Mouse (Mus musculus) neural tube, embryonic 13.5 days (tissue): ENCODE results near the gene Eef2kmt. TPM values are rescaled to one million over a fixed set of nuclear protein-coding genes. Genes with fewer than 3 reads are reported as not detected.
A peak's percentile ranks its signal among the peaks of the same experiment; 100 is the strongest.
"Not testable (repeated sequence)": the region's sequence is repeated elsewhere in the genome, so short reads cannot be mapped to it uniquely, and the experiment has no call there.

Source experiments
- ATAC-seq: fragments of 200-750 bp; cut with Nextera tagmentation; 2 replicates; pipeline ENCODE4 v1.8.0; 2017; ENCODE audit warnings: low read depth, mild to moderate bottlenecking, moderate TSS enrichment, moderate library complexity
- H3K27ac ChIP-seq: fragments of 300-500 bp; sonication (generic); replicated peaks from 2 replicates; pipeline ENCODE4 v1.5.1; 2015; ENCODE audit warnings: moderate library complexity, mild to moderate bottlenecking, inconsistent platforms
- H3K27me3 ChIP-seq: fragments of 300-500 bp; sonication (generic); 2 replicates; pipeline ENCODE4 v1.6.1; 2015; ENCODE audit warnings: mild to moderate bottlenecking, inconsistent platforms
- H3K36me3 ChIP-seq: fragments of 300-500 bp; sonication (generic); 2 replicates; pipeline ENCODE4 v1.6.1; 2015; ENCODE audit warnings: mild to moderate bottlenecking, inconsistent platforms
- H3K4me1 ChIP-seq: fragments of 300-500 bp; sonication (generic); replicated peaks from 2 replicates; pipeline ENCODE4 v1.6.1; 2015; ENCODE audit warnings: inconsistent platforms
- H3K4me2 ChIP-seq: fragments of 300-500 bp; sonication (generic); 2 replicates; pipeline ENCODE4 v1.6.1; 2015; ENCODE audit warnings: inconsistent platforms, mild to moderate bottlenecking, moderate library complexity
- H3K4me3 ChIP-seq: fragments of 300-500 bp; sonication (generic); 2 replicates; pipeline ENCODE4 v1.5.1; 2015; ENCODE audit warnings: mild to moderate bottlenecking, inconsistent platforms
- H3K9ac ChIP-seq: fragments of 300-500 bp; sonication (generic); 2 replicates; pipeline ENCODE4 v1.6.1; 2015; ENCODE audit warnings: moderate library complexity, mild to moderate bottlenecking, inconsistent platforms
- H3K9me3 ChIP-seq: fragments of 300-500 bp; sonication (generic); 2 replicates; pipeline ENCODE4 v1.6.1; 2016; ENCODE audit warnings: inconsistent platforms
- WGBS: fragments of 180-500 bp; shearing (Covaris S2); methylation state at CpG from one replicate; pipeline ENCODE4 v1.1.7; 2015; 5-methylcytosine and 5-hydroxymethylcytosine counted together
- polyA plus RNA-seq: library from polyadenylated mRNA; unstranded; fragments of >200 nt; fragmentation: Nextera tagmentation; extraction: Ambion mirVana; gene quantifications from 2 replicates; pipeline ENCODE4 v1.2.1, GENCODE M21; 2015

Gene Eef2kmt
- polyA plus RNA-seq, 1 experiment from 2014 or later, result 8.8 TPM

GRCm38 (mm10) chr16:5252260-5252659 lies 3.5 kb downstream of the Eef2kmt start:
- WGBS, result 90% methylated on average over 2 of the region's 2 CpGs
- Histone ChIP-seq H3K27ac (no peak overlapping the region), H3K4me3 (no peak overlapping the region), H3K9ac (no peak overlapping the region), H3K4me1 (peaks cover 15% of the 10 kb centered on the region), H3K9me3 (no peaks in the 10 kb centered on the region), H3K27me3 (no peaks in the 10 kb centered on the region), H3K36me3 (peaks cover 25% of the 10 kb centered on the region), H3K4me2 (no peak overlapping the region)
- no peak for ATAC-seq

GRCm38 (mm10) chr16:5250891-5251290 lies 4.9 kb downstream of the Eef2kmt start:
- no peak overlapping the region for H3K9ac ChIP-seq
- no peak overlapping the region for H3K4me3 ChIP-seq
- no peak overlapping the region for H3K27ac ChIP-seq
- WGBS, result 92% methylated on average over 3 of the region's 3 CpGs
- H3K4me2 ChIP-seq, result no peak overlapping the region
- ATAC-seq, result no peak
- H3K9me3 ChIP-seq, result no peaks in the 10 kb centered on the region
- peaks cover 15% of the 10 kb centered on the region for H3K4me1 ChIP-seq
- no peaks in the 10 kb centered on the region for H3K27me3 ChIP-seq
- peaks cover 34% of the 10 kb centered on the region for H3K36me3 ChIP-seq

- Histone ChIP-seq H3K4me1 (no peaks in the 10 kb centered on the region), H3K36me3 (peaks cover 88% of the 10 kb centered on the region), H3K9ac (no peak overlapping the region), H3K4me2 (no peak overlapping the region), H3K27me3 (no peaks in the 10 kb centered on the region), H3K4me3 (no peak overlapping the region), H3K9me3 (no peaks in the 10 kb centered on the region), H3K27ac (no peak overlapping the region)
- ATAC-seq, result peak; percentile 74; the same call in 1 of the 2 replicates
- 46% methylated on average over 7 of the region's 7 CpGs for WGBS
Observed at GRCm38 (mm10) chr16:5244411-5244810, 11.4 kb downstream of the Eef2kmt start.

- 88% methylated on average over 6 of the region's 6 CpGs for WGBS
- Histone ChIP-seq H3K36me3 (peaks cover 86% of the 10 kb centered on the region), H3K4me1 (no peaks in the 10 kb centered on the region), H3K27ac (no peak overlapping the region), H3K9me3 (no peaks in the 10 kb centered on the region), H3K27me3 (no peaks in the 10 kb centered on the region), H3K9ac (no peak overlapping the region), H3K4me2 (no peak overlapping the region), H3K4me3 (no peak overlapping the region)
- ATAC-seq, result no peak
Observed at GRCm38 (mm10) chr16:5242882-5243281, 12.9 kb downstream of the Eef2kmt start.

- Histone ChIP-seq H3K27me3 (no peaks in the 10 kb centered on the region), H3K4me3 (no peak overlapping the region), H3K4me2 (no peak overlapping the region), H3K9me3 (no peaks in the 10 kb centered on the region), H3K9ac (no peak overlapping the region), H3K4me1 (no peaks in the 10 kb centered on the region), H3K27ac (no peak overlapping the region), H3K36me3 (peaks cover 80% of the 10 kb centered on the region)
- no peak for ATAC-seq
- 97% methylated on average over 4 of the region's 4 CpGs for WGBS
Observed at GRCm38 (mm10) chr16:5242355-5242754, 13.4 kb downstream of the Eef2kmt start.

- Histone ChIP-seq H3K27ac (peak within 1 kb of the TSS; percentile 73), H3K9me3 (no peaks in the 10 kb centered on the region), H3K9ac (peak within 1 kb of the TSS; percentile 87), H3K4me3 (peak within 1 kb of the TSS; percentile 91), H3K4me2 (peak within 1 kb of the TSS; percentile 89), H3K27me3 (no peaks in the 10 kb centered on the region; the same call in 1 of the 2 replicates), H3K4me1 (peaks cover 19% of the 10 kb centered on the region), H3K36me3 (0 out of 2 replicates have a peak, but pooled peaks cover 8% of the 10 kb centered on the region)
- WGBS, result 2% methylated on average over 47 of the region's 47 CpGs
- ATAC-seq, result peak; percentile 94
Observed at GRCm38 (mm10) chr16:5233418-5234313, 22.1 kb downstream of the Eef2kmt start, which contains the start of gene Alg1. TSS of gene Alg1 (plus strand) at chr16:5233621.

- Histone ChIP-seq H3K4me3 (peak overlapping the region; percentile 91), H3K27me3 (no peaks in the 10 kb centered on the region; the same call in 1 of the 2 replicates), H3K4me2 (peak overlapping the region; percentile 89), H3K36me3 (0 out of 2 replicates have a peak, but pooled peaks cover 5% of the 10 kb centered on the region), H3K27ac (no peak overlapping the region), H3K9me3 (no peaks in the 10 kb centered on the region), H3K9ac (no peak overlapping the region), H3K4me1 (peaks cover 19% of the 10 kb centered on the region)
- peak; percentile 34; the same call in 1 of the 2 replicates for ATAC-seq
- WGBS, result 71% methylated on average over 4 of the region's 4 CpGs
Observed at GRCm38 (mm10) chr16:5232982-5233381, 22.8 kb downstream of the Eef2kmt start.

- H3K4me1 ChIP-seq, H3K4me3 ChIP-seq, H3K27ac ChIP-seq, H3K9me3 ChIP-seq, H3K4me2 ChIP-seq, H3K36me3 ChIP-seq, H3K9ac ChIP-seq, ATAC-seq, H3K27me3 ChIP-seq: not testable (repeated sequence)
- 83% methylated on average over 3 of the region's 3 CpGs for WGBS
Observed at GRCm38 (mm10) chr16:5228103-5228502, 27.7 kb downstream of the Eef2kmt start.

GRCm38 (mm10) chr16:5227501-5227900 lies 28.3 kb downstream of the Eef2kmt start:
- H3K27me3 ChIP-seq, H3K36me3 ChIP-seq, H3K9ac ChIP-seq, H3K4me1 ChIP-seq, H3K4me2 ChIP-seq, H3K9me3 ChIP-seq, ATAC-seq, H3K27ac ChIP-seq, H3K4me3 ChIP-seq: not testable (repeated sequence)
- WGBS, result 86% methylated on average over 19 of the region's 19 CpGs

GRCm38 (mm10) chr16:5226534-5226933 lies 29.2 kb downstream of the Eef2kmt start:
- H3K27me3 ChIP-seq, ATAC-seq, H3K4me1 ChIP-seq, H3K27ac ChIP-seq, H3K4me2 ChIP-seq, H3K9me3 ChIP-seq, H3K36me3 ChIP-seq, H3K4me3 ChIP-seq, H3K9ac ChIP-seq: not testable (repeated sequence)
- WGBS, result 15% methylated on average over 1 of the region's 1 CpGs

GRCm38 (mm10) chr16:5222140-5222539 lies 33.6 kb downstream of the Eef2kmt start, which contains the start of gene AU021092:
TSS of gene AU021092 (minus strand) at chr16:5222299.
- 73% methylated on average over 6 of the region's 6 CpGs for WGBS
- Histone ChIP-seq H3K4me1 (no peaks in the 10 kb centered on the region), H3K4me3 (no peak within 1 kb of the TSS), H3K27me3 (peaks cover 3% of the 10 kb centered on the region; the same call in 1 of the 2 replicates), H3K9me3 (no peaks in the 10 kb centered on the region), H3K27ac (no peak within 1 kb of the TSS), H3K36me3 (no peaks in the 10 kb centered on the region), H3K9ac (no peak within 1 kb of the TSS), H3K4me2 (no peak within 1 kb of the TSS)
- no peak for ATAC-seq

- ATAC-seq, result no peak
- Histone ChIP-seq H3K36me3 (no peaks in the 10 kb centered on the region), H3K9me3 (no peaks in the 10 kb centered on the region), H3K9ac (no peak overlapping the region), H3K27ac (no peak overlapping the region), H3K4me1 (no peaks in the 10 kb centered on the region), H3K4me3 (no peak overlapping the region), H3K27me3 (peaks cover 3% of the 10 kb centered on the region; the same call in 1 of the 2 replicates), H3K4me2 (no peak overlapping the region)
- 70% methylated on average over 4 of the region's 4 CpGs for WGBS
Observed at GRCm38 (mm10) chr16:5221403-5221802, 34.4 kb downstream of the Eef2kmt start.
